Mouse (Mus musculus): Measurements from ENCODE around the gene Ildr2.

DNA sequence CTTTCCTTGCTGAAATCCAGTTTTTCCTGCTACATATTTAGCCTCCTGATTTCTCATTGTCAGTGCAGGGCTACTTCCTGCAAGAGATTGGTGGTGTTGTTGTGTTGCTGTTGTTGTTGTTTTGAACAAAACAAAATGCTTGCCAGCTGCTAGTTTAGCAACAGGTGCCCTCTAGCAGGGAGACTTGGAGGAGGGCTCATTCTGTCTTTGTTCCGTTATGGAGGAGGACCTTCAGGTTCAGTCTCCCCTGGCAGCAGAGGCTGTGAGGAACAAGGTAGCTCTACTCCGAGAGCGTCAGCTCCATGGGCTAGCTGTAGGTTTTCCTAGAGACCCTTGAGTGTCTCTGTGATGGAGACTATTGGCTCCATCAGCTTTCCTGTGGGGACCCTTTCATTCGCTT is 3.0 kb downstream of the Ildr2 start:
- TF ChIP-seq E2F4 (IDR thresholded peaks at IDR 0.05; ENCODE audit: insufficient read depth) (no peak), POLR2A (IDR thresholded peaks at IDR 0.05; ENCODE audit: insufficient read length, low read depth) (no peak), MYOD1 (IDR thresholded peaks at IDR 0.05; ENCODE audit: control insufficient read depth in 1 of 3, insufficient read length in 2 of 3, low read depth in 2 of 3) (no peak), POLR2AphosphoS2 (IDR thresholded peaks at IDR 0.05; ENCODE audit: insufficient read length, low read depth) (no peak), MAX (IDR thresholded peaks at IDR 0.05; ENCODE audit: low read depth) (no peak), MYOG (IDR thresholded peaks at IDR 0.05; ENCODE audit: control insufficient read depth in 1 of 3, insufficient read depth in 1 of 3, insufficient read length in 2 of 3, low read depth in 2 of 3) (no peak), TCF12 (IDR thresholded peaks at IDR 0.05; ENCODE audit: insufficient read depth, poor library complexity, severe bottlenecking) (no peak), USF1 (IDR thresholded peaks at IDR 0.05; ENCODE audit: low read depth) (no peak)

Measured in myocyte (in vitro differentiated cells).